In genomic region chr7:113106731-113107130, GRCm38 (mm10) we compare ENCODE assay signal across 20 mouse cellular contexts.
DNase-seq lines count a peak whose midpoint lies in the region; TF ChIP-seq lines count a peak whose summit lies in the region.
"Had no signal": no experiment of that assay in that cellular context is flagged by ENCODE, and none has a peak within 500 bp of the region (broad histone marks: within the 10 kb centered on the region; RNA-seq: fewer than 3 reads in every experiment).

No protein-coding gene starts in this region.

- TF ChIP-seq POLR2A in heart, adult 2 months (IDR thresholded peaks at IDR 0.05; ENCODE audit: insufficient read depth, low read depth, low read length): no peak

- H3K4me3 ChIP-seq in heart, adult 2 months: no peak overlapping the region
- H3K4me3 ChIP-seq: embryonic facial prominence, embryonic 13.5 days; forebrain, embryonic 13.5 days; gastrocnemius, adult 2 months; heart, embryonic 13.5 days; hindbrain, embryonic 15.5 days had no signal

- WGBS in heart, adult 2 months: 80% methylated on average over 7 of the region's 7 CpGs

- no peak overlapping the region for H3K9ac ChIP-seq in heart, adult 2 months (ENCODE audit: low read depth, low read length)
- H3K9ac ChIP-seq: embryonic facial prominence, embryonic 13.5 days; forebrain, embryonic 13.5 days; heart, embryonic 13.5 days; hindbrain, embryonic 15.5 days had no signal

- no peaks in the 10 kb centered on the region for H3K4me1 ChIP-seq in heart, adult 2 months (ENCODE audit: control insufficient read depth, insufficient read depth, low read length)

- no peaks in the 10 kb centered on the region for H3K79me2 ChIP-seq in heart, adult 2 months (replicated peaks; ENCODE audit: control insufficient read depth, insufficient read depth, low read length)

- no peaks in the 10 kb centered on the region for H3K36me3 ChIP-seq in heart, adult 2 months (ENCODE audit: control insufficient read depth, insufficient read depth, low read length)
- H3K36me3 ChIP-seq: embryonic facial prominence, embryonic 13.5 days; G1E; heart, embryonic 13.5 days; hindbrain, embryonic 15.5 days had no signal

- DNase-seq in heart, adult 11 months: peak; percentile 72
- DNase-seq in heart, adult 2 months: no peak
- peak; percentile 6 to 26 for DNase-seq in layer of hippocampus, adult 18-20 months (ENCODE audit: low spot score in 2 of 2)
- DNase-seq in layer of hippocampus, postnatal 10 days (ENCODE audit: low spot score in 2 of 2): peak; percentile 28 to 41
- no peak for DNase-seq in left cerebral cortex, adult 18-20 months (ENCODE audit: low spot score in 2 of 2)
- no peak for DNase-seq in urinary bladder, adult 2 months (ENCODE audit: low spot score)
- DNase-seq in right cerebral cortex, postnatal 4 days: no peak
- DNase-seq: adrenal gland, postnatal 14 days; B cell, adult 2 months; cerebellum, adult 18-20 months; cerebellum, adult 9-11 months; cerebellum, postnatal 36 days; gastrocnemius, adult 2 months; gastrocnemius, postnatal 25 days; heart, postnatal 36 days had no signal

- TF ChIP-seq CTCF in heart, adult 2 months (IDR thresholded peaks at IDR 0.05): no peak

- H3K27ac ChIP-seq in heart, adult 2 months: no peak overlapping the region
- H3K27ac ChIP-seq: embryonic facial prominence, embryonic 13.5 days; forebrain, embryonic 13.5 days; gastrocnemius, adult 2 months; heart, embryonic 13.5 days; hindbrain, embryonic 15.5 days had no signal

- TF ChIP-seq EP300 in heart, adult 2 months (IDR thresholded peaks at IDR 0.05; ENCODE audit: insufficient read depth, low read depth, low read length): no peak

- intact Hi-C loops in heart, adult 2 months (cut with DNase I): no loop called here

- no peaks in the 10 kb centered on the region for H3K27me3 ChIP-seq in heart, adult 2 months (ENCODE audit: control insufficient read depth, insufficient read depth, low read length)
- H3K27me3 ChIP-seq: embryonic facial prominence, embryonic 13.5 days; forebrain, embryonic 13.5 days; heart, embryonic 13.5 days; hindbrain, embryonic 15.5 days had no signal

Comparison
In these comparisons a context has a peak if more than half of its experiments do, and no peak if none do; other contexts are left out.
1. DNase-seq: peak in heart, adult 11 months (single experiment), layer of hippocampus, adult 18-20 months (2 of 2) and layer of hippocampus, postnatal 10 days (2 of 2); none in heart, adult 2 months (0 of 2), left cerebral cortex, adult 18-20 months (0 of 2), urinary bladder, adult 2 months (single experiment) and right cerebral cortex, postnatal 4 days (single experiment).